Mouse (Mus musculus): Measurements from ENCODE around the gene Tmem147. TPM values are rescaled to one million over a fixed set of nuclear protein-coding genes. Genes with fewer than 3 reads are reported as not detected.

The Tmem147 gene
- polyA plus RNA-seq, 1 experiment from 2014 or later = 192 TPM

DNA sequence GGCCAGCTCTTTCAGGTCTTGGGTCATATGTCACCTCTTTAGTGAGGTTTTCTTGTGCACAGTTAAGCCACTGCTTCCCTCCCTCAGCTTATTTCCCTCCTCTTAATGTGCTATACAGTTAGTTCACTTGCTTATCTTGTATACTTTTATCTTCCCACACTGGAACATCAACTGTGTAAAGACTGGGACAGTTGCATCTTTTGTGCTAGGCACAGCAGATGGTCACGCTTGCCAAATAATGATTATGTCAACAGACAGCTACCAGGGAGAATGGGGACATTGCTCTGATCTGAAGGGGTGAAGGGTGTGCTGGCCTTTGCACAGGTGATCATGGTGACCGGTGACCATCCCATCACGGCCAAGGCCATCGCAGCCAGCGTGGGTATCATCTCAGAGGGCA lies 9.7 kb downstream of the Tmem147 start:
- Histone ChIP-seq H3K9me3 (replicated peaks) (no peaks in the 10 kb centered on the region), H3K36me3 (no peaks in the 10 kb centered on the region), H3K4me1 (peaks cover 14% of the 10 kb centered on the region), H3K4me2 (no peak overlapping the region), H3K9ac (no peak overlapping the region), H3K27ac (no peak overlapping the region), H3K4me3 (replicated peaks) (no peak overlapping the region), H3K27me3 (peaks cover 35% of the 10 kb centered on the region)
- no peak for ATAC-seq (replicated peaks; ENCODE audit: low FRiP score)
- 92% methylated on average over 5 of the region's 5 CpGs for WGBS

DNA sequence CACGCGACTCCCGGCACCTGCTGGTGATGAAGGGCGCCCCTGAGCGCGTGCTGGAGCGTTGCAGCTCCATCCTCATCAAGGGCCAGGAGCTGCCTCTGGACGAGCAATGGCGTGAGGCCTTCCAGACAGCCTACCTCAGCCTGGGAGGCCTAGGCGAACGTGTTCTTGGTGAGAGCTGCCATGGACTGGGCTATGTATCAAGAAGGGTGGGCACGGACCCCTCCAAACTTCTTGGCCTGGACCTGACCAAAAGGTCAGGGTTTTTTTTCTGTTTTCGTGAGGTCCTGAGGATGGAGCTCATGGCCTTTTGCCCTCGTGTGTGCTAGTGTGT lies 11.7 kb downstream of the Tmem147 start:
- Histone ChIP-seq H3K9me3 (replicated peaks) (no peaks in the 10 kb centered on the region), H3K4me1 (peaks cover 14% of the 10 kb centered on the region), H3K4me3 (replicated peaks) (peak overlapping the region; percentile 45), H3K27ac (no peak overlapping the region), H3K27me3 (peaks cover 35% of the 10 kb centered on the region), H3K4me2 (peak overlapping the region; percentile 77), H3K9ac (no peak overlapping the region; the same call in 1 of the 2 replicates), H3K36me3 (no peaks in the 10 kb centered on the region)
- ATAC-seq (replicated peaks; ENCODE audit: low FRiP score) = no peak
- WGBS = 11% methylated on average over 14 of the region's 14 CpGs

DNA sequence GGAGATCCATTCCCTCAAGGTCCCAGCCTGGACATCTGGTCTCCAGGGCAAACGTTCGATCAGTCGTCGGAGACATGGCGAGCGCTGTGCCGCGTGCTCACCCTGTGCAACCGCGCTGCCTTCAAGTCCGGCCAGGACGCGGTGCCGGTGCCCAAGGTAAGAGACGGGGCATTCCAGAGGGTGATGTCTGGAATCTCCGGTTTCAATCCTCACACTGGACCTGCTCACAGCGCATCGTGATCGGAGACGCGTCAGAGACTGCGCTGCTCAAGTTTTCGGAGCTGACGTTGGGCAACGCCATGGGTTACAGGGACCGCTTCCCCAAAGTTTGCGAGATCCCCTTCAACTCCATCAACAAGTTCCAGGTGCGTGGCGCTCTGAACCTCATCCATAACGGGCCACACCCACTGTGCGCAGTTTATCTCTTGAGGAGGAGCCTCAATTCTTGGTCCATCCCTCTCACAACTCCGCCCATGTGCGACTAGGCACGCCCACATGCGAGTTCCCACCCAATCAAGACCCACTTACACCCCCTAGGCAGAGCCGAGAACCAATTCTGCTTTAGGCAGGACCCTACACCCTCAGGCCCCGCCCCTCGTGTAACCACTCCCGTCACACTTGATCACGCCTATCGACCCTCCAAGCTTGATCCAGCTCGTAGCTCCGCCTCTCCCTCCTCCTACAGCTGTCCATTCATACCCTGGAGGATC lies 12.2 kb downstream of the Tmem147 start:
- H3K9ac ChIP-seq = peak overlapping the region; percentile 3; the same call in 1 of the 2 replicates
- H3K4me2 ChIP-seq = peak overlapping the region; percentile 77
- peak; percentile 96 for ATAC-seq (replicated peaks; ENCODE audit: low FRiP score)
- H3K27ac ChIP-seq = no peak overlapping the region
- 2% methylated on average over 43 of the region's 43 CpGs for WGBS
- H3K27me3 ChIP-seq = peaks cover 35% of the 10 kb centered on the region
- peak overlapping the region; percentile 45 for H3K4me3 ChIP-seq (replicated peaks)
- H3K36me3 ChIP-seq = no peaks in the 10 kb centered on the region
- no peaks in the 10 kb centered on the region for H3K9me3 ChIP-seq (replicated peaks)
- peaks cover 14% of the 10 kb centered on the region for H3K4me1 ChIP-seq

DNA sequence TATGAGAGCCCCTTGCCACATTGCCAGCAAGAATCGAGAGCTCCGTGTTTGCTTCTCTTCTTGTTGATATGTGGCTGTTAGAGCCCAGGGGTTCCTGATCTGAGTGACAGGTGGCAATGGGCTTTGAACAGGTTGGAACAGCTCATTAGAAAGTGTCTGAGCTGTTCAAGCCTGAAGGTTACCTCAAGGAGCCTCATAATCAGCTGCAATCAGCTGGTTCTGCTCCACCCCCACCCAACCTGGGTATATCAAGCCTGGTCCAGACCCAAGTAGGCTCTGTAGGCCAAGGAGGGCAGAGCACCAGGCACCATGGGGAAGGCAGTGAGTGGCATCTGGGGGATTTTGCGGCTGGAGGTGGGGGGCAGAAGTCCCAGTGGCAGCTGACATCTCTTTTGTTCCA lies 17.4 kb downstream of the Tmem147 start, which contains the start of gene Atp4a:
TSS of gene Atp4a (plus strand) at position 268 of the 400 bp plus-strand sequence.
- WGBS = 76% methylated on average over 3 of the region's 3 CpGs
- Histone ChIP-seq H3K27me3 (peaks cover 32% of the 10 kb centered on the region), H3K9ac (no peak within 1 kb of the TSS), H3K36me3 (no peaks in the 10 kb centered on the region), H3K4me3 (replicated peaks) (no peak within 1 kb of the TSS), H3K4me2 (no peak within 1 kb of the TSS), H3K9me3 (replicated peaks) (no peaks in the 10 kb centered on the region), H3K4me1 (peaks cover 2% of the 10 kb centered on the region; the same call in 1 of the 2 replicates), H3K27ac (no peak within 1 kb of the TSS)
- no peak for ATAC-seq (replicated peaks; ENCODE audit: low FRiP score)

DNA sequence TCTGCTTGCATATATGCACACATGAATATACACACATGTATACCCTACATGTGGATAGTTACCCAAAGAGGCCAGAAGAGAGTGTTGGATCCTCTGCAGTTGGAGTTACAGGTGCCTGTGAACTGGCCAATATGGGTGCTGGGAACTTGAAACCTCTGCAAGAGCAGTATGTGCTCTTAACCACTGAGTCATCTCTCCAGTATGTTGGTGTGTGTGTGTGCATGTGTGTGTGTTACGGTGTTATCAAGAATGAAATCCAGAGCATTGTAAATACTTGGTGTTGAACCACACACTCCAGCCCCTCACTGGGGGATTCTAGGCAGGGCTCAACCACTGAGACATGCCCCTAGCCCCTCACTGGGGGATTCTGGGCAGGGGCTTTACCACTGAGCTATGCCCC lies 21.9 kb downstream of the Tmem147 start:
- no peaks in the 10 kb centered on the region for H3K4me1 ChIP-seq
- H3K27ac ChIP-seq = no peak overlapping the region
- WGBS = 92% methylated on average over 1 of the region's 1 CpGs
- H3K4me2 ChIP-seq = no peak overlapping the region
- H3K36me3 ChIP-seq = no peaks in the 10 kb centered on the region
- peaks cover 12% of the 10 kb centered on the region; the same call in 1 of the 2 replicates for H3K27me3 ChIP-seq
- no peak for ATAC-seq (replicated peaks; ENCODE audit: low FRiP score)
- H3K9me3 ChIP-seq (replicated peaks) = no peaks in the 10 kb centered on the region
- no peak overlapping the region for H3K9ac ChIP-seq
- H3K4me3 ChIP-seq (replicated peaks) = no peak overlapping the region

DNA sequence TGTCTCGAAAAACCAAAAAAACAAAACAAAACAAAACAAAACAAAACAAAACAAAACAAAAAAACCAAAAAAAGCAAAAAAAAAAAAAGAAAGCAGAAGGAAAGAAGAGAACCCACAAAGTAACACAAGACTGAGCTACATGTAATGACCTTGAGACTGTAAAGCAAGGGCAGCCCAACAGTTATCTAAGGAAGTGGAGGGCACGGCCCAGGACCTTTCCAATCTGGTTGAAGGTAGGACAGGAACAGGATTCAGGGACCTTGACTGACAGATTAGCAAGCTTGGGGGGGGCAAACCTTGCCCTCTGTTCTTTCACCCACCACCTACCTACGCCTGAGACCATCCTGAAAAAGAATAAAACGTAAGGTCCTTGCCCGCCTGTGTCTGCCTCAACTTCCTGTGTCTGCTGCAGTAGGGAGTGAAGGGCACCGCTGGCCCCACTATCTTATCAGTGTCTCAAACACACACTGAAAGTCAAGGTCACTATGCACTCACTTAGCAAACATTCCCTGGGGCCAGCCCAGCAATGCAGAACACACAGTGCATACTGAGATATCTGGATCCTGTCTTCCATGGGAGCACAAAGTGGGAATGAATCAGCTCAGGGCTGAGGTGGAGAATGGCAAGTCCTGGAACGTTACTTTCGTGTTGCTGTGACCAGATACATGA lies 23.0 kb downstream of the Tmem147 start:
- H3K27ac ChIP-seq = no peak overlapping the region
- H3K9ac ChIP-seq = no peak overlapping the region
- no peaks in the 10 kb centered on the region for H3K9me3 ChIP-seq (replicated peaks)
- ATAC-seq (replicated peaks; ENCODE audit: low FRiP score) = no peak
- no peaks in the 10 kb centered on the region for H3K36me3 ChIP-seq
- H3K4me3 ChIP-seq (replicated peaks) = no peak overlapping the region
- H3K4me2 ChIP-seq = no peak overlapping the region
- 71% methylated on average over 8 of the region's 8 CpGs for WGBS
- peaks cover 5% of the 10 kb centered on the region; the same call in 1 of the 2 replicates for H3K27me3 ChIP-seq
- H3K4me1 ChIP-seq = no peaks in the 10 kb centered on the region

DNA sequence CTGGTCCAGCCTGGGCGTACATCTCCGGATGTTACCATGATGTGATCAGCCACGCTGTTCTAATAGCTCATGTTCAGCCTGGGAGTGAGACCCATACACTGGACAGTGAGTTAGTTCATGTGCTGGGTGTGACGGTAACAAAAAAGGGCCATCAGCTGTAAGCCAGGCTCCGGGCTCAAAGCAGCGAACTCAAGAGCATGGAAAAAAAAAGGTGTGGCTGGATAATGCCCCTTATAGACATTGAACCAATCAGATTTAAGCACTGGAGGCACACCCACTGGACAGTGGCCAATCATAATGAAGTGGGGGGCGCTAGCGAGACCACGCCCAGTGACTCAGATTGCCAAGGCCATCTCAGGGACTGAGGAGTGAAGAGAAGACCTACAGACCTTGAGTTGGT lies 30.8 kb downstream of the Tmem147 start, which contains the start of gene 2200002J24Rik:
TSS of gene 2200002J24Rik (plus strand) at position 338 of the 400 bp plus-strand sequence.
- ATAC-seq (replicated peaks; ENCODE audit: low FRiP score) = no peak
- no peaks in the 10 kb centered on the region for H3K4me1 ChIP-seq
- H3K4me3 ChIP-seq (replicated peaks) = no peak within 1 kb of the TSS
- H3K36me3 ChIP-seq = no peaks in the 10 kb centered on the region
- H3K4me2 ChIP-seq = no peak within 1 kb of the TSS
- H3K27ac ChIP-seq = no peak within 1 kb of the TSS
- no peaks in the 10 kb centered on the region for H3K27me3 ChIP-seq
- H3K9ac ChIP-seq = no peak within 1 kb of the TSS
- WGBS = 38% methylated on average over 9 of the region's 9 CpGs
- no peaks in the 10 kb centered on the region for H3K9me3 ChIP-seq (replicated peaks)

DNA sequence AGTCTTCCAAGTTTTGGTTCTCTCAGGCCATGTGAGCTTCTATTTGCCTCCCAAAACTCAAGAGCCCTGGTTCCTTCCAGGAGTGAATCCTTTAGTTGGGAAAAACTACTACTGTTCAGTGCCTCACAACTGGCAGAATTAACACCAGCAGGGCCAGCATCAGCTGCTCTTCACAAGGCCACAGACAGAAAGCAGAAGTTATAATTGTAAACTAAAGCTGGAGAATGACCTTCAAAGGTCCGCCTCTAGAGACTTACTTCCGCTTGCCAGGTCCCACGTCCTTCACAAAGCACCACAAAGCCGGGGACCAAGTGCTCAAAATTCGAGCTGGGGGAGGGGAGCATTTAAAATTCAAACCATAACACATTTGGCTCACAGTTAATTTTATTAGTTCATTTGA lies 31.2 kb downstream of the Tmem147 start:
- H3K27ac ChIP-seq = no peak overlapping the region
- H3K9me3 ChIP-seq (replicated peaks) = no peaks in the 10 kb centered on the region
- H3K27me3 ChIP-seq = no peaks in the 10 kb centered on the region
- no peak overlapping the region for H3K9ac ChIP-seq
- H3K4me2 ChIP-seq = no peak overlapping the region
- no peak for ATAC-seq (replicated peaks; ENCODE audit: low FRiP score)
- no peaks in the 10 kb centered on the region for H3K4me1 ChIP-seq
- 64% methylated on average over 5 of the region's 5 CpGs for WGBS
- no peaks in the 10 kb centered on the region for H3K36me3 ChIP-seq
- H3K4me3 ChIP-seq (replicated peaks) = no peak overlapping the region

DNA sequence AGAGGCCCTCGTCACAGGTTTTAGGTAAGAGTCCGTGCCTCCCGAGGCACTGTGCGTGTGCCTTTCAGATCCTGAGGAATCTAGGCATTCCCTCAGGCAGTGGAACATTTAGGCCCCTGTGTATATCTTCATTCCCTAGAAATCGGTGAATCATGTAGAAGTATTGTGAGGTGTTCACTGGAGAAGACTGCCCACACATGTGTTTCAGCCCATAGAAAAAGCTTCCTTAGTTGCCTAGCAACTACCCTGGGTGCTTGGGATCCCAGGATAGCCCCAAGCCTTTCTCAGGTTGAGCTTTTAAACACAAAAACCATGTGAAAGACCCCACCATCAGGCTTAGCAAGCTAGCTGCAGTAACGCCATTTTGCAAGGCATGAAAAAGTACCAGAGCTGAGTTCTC lies 41.0 kb downstream of the Tmem147 start:
- H3K4me1 ChIP-seq = peaks cover 5% of the 10 kb centered on the region; the same call in 1 of the 2 replicates
- no peaks in the 10 kb centered on the region for H3K36me3 ChIP-seq
- peaks cover 23% of the 10 kb centered on the region for H3K27me3 ChIP-seq
- H3K4me2 ChIP-seq = no peak overlapping the region
- H3K9me3 ChIP-seq (replicated peaks) = no peaks in the 10 kb centered on the region
- H3K27ac ChIP-seq = 0 out of 2 replicates have a peak overlapping the region, but pooled peaks have one; percentile 23
- WGBS = 69% methylated on average over 6 of the region's 6 CpGs
- no peak overlapping the region for H3K4me3 ChIP-seq (replicated peaks)
- no peak overlapping the region for H3K9ac ChIP-seq
- ATAC-seq (replicated peaks; ENCODE audit: low FRiP score) = no peak

DNA sequence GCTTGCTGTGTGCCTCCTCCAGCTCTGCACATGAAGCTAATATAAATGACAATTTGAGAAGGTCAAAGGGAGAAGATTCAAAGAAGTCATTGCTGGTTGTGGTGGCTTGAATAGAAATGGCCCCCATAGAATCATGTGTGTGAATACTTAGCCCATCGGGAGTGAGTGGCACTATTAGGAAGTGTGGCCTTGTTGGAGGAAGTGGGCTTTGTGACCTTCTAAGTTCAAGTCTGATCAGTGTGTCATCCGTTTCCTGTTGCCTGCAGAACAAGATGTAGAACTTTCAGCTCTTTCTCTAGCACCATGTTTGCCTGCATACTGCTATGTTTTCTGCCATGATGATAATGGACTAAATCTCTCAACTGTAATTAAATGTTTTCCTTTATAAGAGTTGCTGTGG lies 45.9 kb downstream of the Tmem147 start:
- Histone ChIP-seq H3K4me2 (no peak overlapping the region), H3K36me3 (no peaks in the 10 kb centered on the region), H3K9me3 (replicated peaks) (no peaks in the 10 kb centered on the region), H3K27me3 (peaks cover 27% of the 10 kb centered on the region), H3K27ac (no peak overlapping the region), H3K4me3 (replicated peaks) (no peak overlapping the region), H3K9ac (no peak overlapping the region), H3K4me1 (peaks cover 5% of the 10 kb centered on the region; the same call in 1 of the 2 replicates)
- 68% methylated on average over 2 of the region's 2 CpGs for WGBS
- ATAC-seq (replicated peaks; ENCODE audit: low FRiP score) = no peak

DNA sequence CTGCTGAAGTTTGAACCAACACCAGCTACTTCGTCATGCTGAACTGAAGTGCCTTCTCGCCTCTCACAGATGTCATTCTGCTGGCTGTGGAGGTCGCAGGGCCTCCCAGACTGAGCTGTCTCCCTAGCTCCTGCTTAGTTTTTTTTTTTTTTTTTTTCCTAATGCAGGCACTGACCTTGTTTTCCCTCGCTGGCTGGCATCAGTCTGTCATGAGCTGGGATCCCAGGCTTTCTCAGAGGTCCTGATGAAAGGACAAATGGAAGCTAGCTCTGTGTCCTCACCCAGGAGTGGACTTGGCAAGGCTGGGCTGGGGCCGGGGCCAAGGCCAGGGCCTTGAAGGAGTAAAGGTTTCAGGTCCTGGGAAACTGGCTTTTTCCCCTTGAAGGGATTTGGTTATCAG lies 47.4 kb downstream of the Tmem147 start:
- 54% methylated on average over 5 of the region's 5 CpGs for WGBS
- no peak overlapping the region for H3K9ac ChIP-seq
- ATAC-seq (replicated peaks; ENCODE audit: low FRiP score) = no peak
- peaks cover 12% of the 10 kb centered on the region for H3K27me3 ChIP-seq
- no peaks in the 10 kb centered on the region for H3K9me3 ChIP-seq (replicated peaks)
- H3K27ac ChIP-seq = no peak overlapping the region
- no peak overlapping the region for H3K4me2 ChIP-seq
- H3K4me1 ChIP-seq = no peaks in the 10 kb centered on the region
- no peak overlapping the region for H3K4me3 ChIP-seq (replicated peaks)
- H3K36me3 ChIP-seq = no peaks in the 10 kb centered on the region

DNA sequence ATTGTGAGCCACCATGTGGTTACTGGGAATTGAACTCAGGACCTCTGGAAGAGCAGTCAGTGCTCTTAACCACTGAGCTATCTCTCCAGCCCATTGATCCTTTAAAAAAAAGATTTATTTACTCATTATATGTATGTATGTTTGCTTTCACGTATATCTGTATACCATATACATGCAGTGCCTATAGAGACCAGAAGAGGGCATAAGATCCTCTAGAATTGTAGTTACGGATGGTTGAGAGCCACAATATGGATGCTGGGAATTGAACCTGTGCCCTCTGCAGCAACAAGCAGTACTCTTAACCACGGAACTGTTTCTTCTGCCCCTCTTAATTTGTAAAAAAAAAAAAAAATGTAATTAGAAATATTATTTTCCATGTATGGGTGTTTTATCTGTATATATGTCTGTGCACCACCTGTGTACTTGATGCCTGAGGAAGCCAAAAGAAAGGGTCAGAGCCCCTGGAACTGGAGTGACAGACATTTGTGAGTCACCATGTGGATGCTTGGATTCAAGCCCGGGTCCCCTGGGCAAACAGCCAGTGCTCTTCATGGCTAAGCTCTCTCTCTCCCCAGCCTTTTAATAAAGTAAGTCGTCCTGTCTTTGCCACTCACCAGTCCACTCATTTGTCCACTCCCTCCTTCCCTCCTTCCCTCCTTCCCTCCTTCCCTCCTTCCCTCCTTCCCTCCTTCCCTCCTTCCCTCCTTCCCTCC lies 50.9 kb downstream of the Tmem147 start:
- 72% methylated on average over 5 of the region's 5 CpGs for WGBS

More for the DNA sequence above, 50.9 kb downstream of the Tmem147 start:
- Histone ChIP-seq H3K27me3 (peaks cover 4% of the 10 kb centered on the region; the same call in 1 of the 2 replicates), H3K9me3 (replicated peaks) (no peaks in the 10 kb centered on the region), H3K4me2 (no peak overlapping the region), H3K27ac (no peak overlapping the region), H3K9ac (no peak overlapping the region), H3K4me3 (replicated peaks) (no peak overlapping the region), H3K4me1 (no peaks in the 10 kb centered on the region), H3K36me3 (no peaks in the 10 kb centered on the region)
- ATAC-seq (replicated peaks; ENCODE audit: low FRiP score) = no peak

Data from kidney, embryonic 15.5 days (tissue).